Mouse (Mus musculus) leukemia stem cell, adult 10-12 weeks (primary cell): ENCODE results near the gene Olfr441. TPM values are rescaled to one million over a fixed set of nuclear protein-coding genes. Genes with fewer than 3 reads are reported as not detected.

ENCODE experiments used
- polyA plus RNA-seq: library from polyadenylated mRNA; stranded (reverse); fragments of >175 nt; gene quantifications from 2 replicates; pipeline ENCODE4 v1.2.3, GENCODE M21; 2012; ENCODE audit warnings: low replicate concordance

Olfr441 gene
- not detected in 2 replicates for polyA plus RNA-seq

DNA sequence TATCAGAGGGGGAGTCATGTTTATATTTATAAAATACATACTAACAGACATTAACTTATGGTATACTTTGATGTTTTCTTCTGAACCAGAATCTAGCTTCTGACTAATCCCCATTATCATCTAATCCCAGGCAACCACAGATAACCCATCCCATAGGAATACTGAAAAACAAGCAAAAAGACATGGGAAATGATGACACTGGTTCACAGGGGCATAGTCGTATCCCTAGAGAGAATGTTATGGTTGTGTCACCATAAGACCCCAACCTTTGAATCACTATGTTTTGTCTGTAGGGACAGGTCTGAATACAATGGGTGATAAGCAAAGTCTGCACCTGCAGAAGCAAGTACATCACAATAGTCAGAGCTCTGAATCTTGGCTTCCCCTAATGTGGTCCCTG is at the start of gene Olfr441:
TSS of gene Olfr441 (plus strand) at position 301 of the 400 bp plus-strand sequence.

DNA sequence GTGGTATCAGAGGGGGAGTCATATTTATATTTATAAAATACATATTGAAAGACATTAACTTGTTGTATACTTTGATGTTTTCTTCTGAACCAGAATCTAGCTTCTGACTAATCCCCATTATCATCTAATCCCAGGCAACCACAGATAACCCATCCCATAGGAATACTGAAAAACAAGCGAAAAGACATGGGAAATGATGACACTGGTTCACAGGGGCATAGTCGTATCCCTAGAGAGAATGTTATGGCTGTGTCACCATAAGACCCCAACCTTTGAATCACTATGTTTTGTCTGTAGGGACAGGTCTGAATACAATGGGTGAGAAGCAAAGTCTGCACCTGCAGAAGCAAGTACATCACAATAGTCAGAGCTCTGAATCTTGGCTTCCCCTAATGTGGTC is 40.1 kb downstream of the Olfr441 start, which contains the start of gene Olfr237-ps1:
TSS of gene Olfr237-ps1 (plus strand) at position 301 of the 400 bp plus-strand sequence.

DNA sequence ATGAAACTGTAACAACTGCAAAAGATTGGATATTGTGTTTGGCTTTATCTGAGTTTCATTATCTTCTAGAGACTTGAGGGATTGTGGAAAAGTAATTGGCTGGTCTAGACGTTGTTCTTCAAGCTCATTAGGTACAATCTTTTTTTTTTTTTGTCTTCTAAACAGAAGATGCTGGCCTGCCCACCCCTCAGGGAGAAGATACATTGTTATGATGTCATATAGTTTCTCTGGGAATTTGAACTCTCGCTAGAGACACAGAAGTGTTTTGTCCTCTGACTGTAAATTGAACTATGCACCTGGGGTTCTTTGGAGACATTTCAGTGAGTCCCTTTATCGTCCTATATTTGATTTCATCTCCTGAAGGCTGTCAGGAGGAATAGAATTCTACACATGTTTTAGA is 56.8 kb downstream of the Olfr441 start, which contains the start of gene Olfr437:
TSS of gene Olfr437 (plus strand) at position 301 of the 400 bp plus-strand sequence.

Other genes with a start within 250 kb of the Olfr441 start
- gene Olfr448, start 215.9 kb upstream of the Olfr441 start, polyA plus RNA-seq = not detected in 2 replicates
- not detected in 2 replicates for gene Olfr447, start 197.5 kb upstream of the Olfr441 start, polyA plus RNA-seq
- gene Olfr446, start 185.0 kb upstream of the Olfr441 start, polyA plus RNA-seq = not detected in 2 replicates
- gene Olfr444, start 157.3 kb upstream of the Olfr441 start, polyA plus RNA-seq = not detected in 2 replicates
- gene Olfr237-ps1, start 40.2 kb downstream of the Olfr441 start, polyA plus RNA-seq = not detected in 2 replicates
- gene Olfr437, start 56.9 kb downstream of the Olfr441 start, polyA plus RNA-seq = not detected in 2 replicates
- not detected in 2 replicates for gene Olfr13, start 65.8 kb downstream of the Olfr441 start, polyA plus RNA-seq
- gene Olfr435, start 90.8 kb downstream of the Olfr441 start, polyA plus RNA-seq = not detected in 2 replicates
- gene Olfr434, start 106.7 kb downstream of the Olfr441 start, polyA plus RNA-seq = not detected in 2 replicates
- gene Olfr47, start 125.2 kb downstream of the Olfr441 start, polyA plus RNA-seq = not detected in 2 replicates
- 0.06 and 0.56 TPM in 2 replicates for gene Arhgef5, start 159.2 kb downstream of the Olfr441 start, polyA plus RNA-seq
- 0.17 TPM in 1 of 2 replicates, not detected in the other for gene Nobox, start 203.2 kb downstream of the Olfr441 start, polyA plus RNA-seq